Mouse (Mus musculus) embryonic facial prominence, embryonic 15.5 days (tissue): ENCODE measurements around the gene Vgf. TPM values are rescaled to one million over a fixed set of nuclear protein-coding genes. Genes with fewer than 3 reads are reported as not detected.

Experiments
- ATAC-seq: fragments of 200-750 bp; cut with Nextera tagmentation; 2 replicates; pipeline ENCODE4 v1.8.0; 2017; ENCODE audit warnings: low read depth, moderate TSS enrichment; ENCODE audit not compliant: insufficient number of reproducible peaks, low FRiP score, low TSS enrichment
- H3K27ac ChIP-seq: fragments of 300-500 bp; sonication (generic); replicated peaks from 2 replicates; pipeline ENCODE4 v1.5.1; 2015; ENCODE audit warnings: mild to moderate bottlenecking, inconsistent platforms
- H3K27me3 ChIP-seq: fragments of 300-500 bp; sonication (generic); 2 replicates; pipeline ENCODE4 v1.6.1; 2015; ENCODE audit warnings: inconsistent platforms
- H3K36me3 ChIP-seq: fragments of 300-500 bp; sonication (generic); 2 replicates; pipeline ENCODE4 v1.6.1; 2015; ENCODE audit warnings: mild to moderate bottlenecking, inconsistent platforms
- H3K4me1 ChIP-seq: fragments of 300-500 bp; sonication (generic); 2 replicates; pipeline ENCODE4 v1.6.1; 2015; ENCODE audit warnings: inconsistent platforms
- H3K4me2 ChIP-seq: fragments of 300-500 bp; sonication (generic); replicated peaks from 2 replicates; pipeline ENCODE4 v1.6.1; 2015; ENCODE audit warnings: mild to moderate bottlenecking, inconsistent platforms
- H3K4me3 ChIP-seq: fragments of 300-500 bp; sonication (generic); replicated peaks from 2 replicates; pipeline ENCODE4 v1.5.1; 2015; ENCODE audit warnings: mild to moderate bottlenecking, inconsistent platforms
- H3K9ac ChIP-seq: fragments of 300-500 bp; sonication (generic); 2 replicates; pipeline ENCODE4 v1.6.1; 2015; ENCODE audit warnings: inconsistent platforms
- H3K9me3 ChIP-seq: fragments of 300-500 bp; sonication (generic); replicated peaks from 2 replicates; pipeline ENCODE4 v1.6.1; 2016; ENCODE audit warnings: inconsistent platforms
- WGBS: fragments of 180-500 bp; shearing (Covaris S2); methylation state at CpG from one replicate; pipeline ENCODE4 v1.1.7; 2015; 5-methylcytosine and 5-hydroxymethylcytosine counted together
- polyA plus RNA-seq: library from polyadenylated mRNA; unstranded; fragments of >200 nt; fragmentation: Nextera tagmentation; extraction: Ambion mirVana; gene quantifications from 2 replicates; pipeline ENCODE4 v1.2.1, GENCODE M21; 2015

The Vgf gene
- polyA plus RNA-seq, 1 experiment from 2014 or later = 0.08 TPM

GRCm38 (mm10) chr5:137030416-137030810 is 4.2 kb downstream of the Vgf start:
- Histone ChIP-seq H3K36me3 (0 out of 2 replicates have a peak, but pooled peaks cover under 1% of the 10 kb centered on the region), H3K4me2 (peak overlapping the region; percentile 58), H3K9me3 (no peaks in the 10 kb centered on the region), H3K9ac (no peak overlapping the region), H3K4me3 (peak overlapping the region; percentile 36), H3K27me3 (peaks cover 70% of the 10 kb centered on the region), H3K4me1 (peaks cover 40% of the 10 kb centered on the region), H3K27ac (no peak overlapping the region)
- 10% methylated on average over 22 of the region's 22 CpGs for WGBS
- no peak for ATAC-seq

GRCm38 (mm10) chr5:137031076-137032032 is 5.2 kb downstream of the Vgf start:
- peak overlapping the region; percentile 100 for H3K4me2 ChIP-seq
- no peaks in the 10 kb centered on the region for H3K9me3 ChIP-seq
- no peak for ATAC-seq
- under 1% methylated on average over 78 of the region's 78 CpGs for WGBS
- H3K27ac ChIP-seq = no peak overlapping the region
- no peak overlapping the region for H3K9ac ChIP-seq
- H3K4me1 ChIP-seq = peaks cover 40% of the 10 kb centered on the region
- H3K36me3 ChIP-seq = peaks cover 10% of the 10 kb centered on the region
- peaks cover 60% of the 10 kb centered on the region for H3K27me3 ChIP-seq
- peak overlapping the region; percentile 49 for H3K4me3 ChIP-seq

GRCm38 (mm10) chr5:137032033-137032421 is 5.8 kb downstream of the Vgf start:
- Histone ChIP-seq H3K4me3 (peak overlapping the region; percentile 49), H3K9ac (no peak overlapping the region), H3K36me3 (peaks cover 17% of the 10 kb centered on the region), H3K27me3 (peaks cover 54% of the 10 kb centered on the region), H3K9me3 (no peaks in the 10 kb centered on the region), H3K4me1 (peaks cover 40% of the 10 kb centered on the region), H3K4me2 (peak overlapping the region; percentile 100), H3K27ac (no peak overlapping the region)
- under 1% methylated on average over 33 of the region's 33 CpGs for WGBS
- ATAC-seq = no peak

- WGBS = 1% methylated on average over 38 of the region's 49 CpGs
- Histone ChIP-seq H3K9me3 (no peaks in the 10 kb centered on the region), H3K36me3 (peaks cover 23% of the 10 kb centered on the region), H3K4me2 (peak overlapping the region; percentile 100), H3K27ac (no peak overlapping the region), H3K27me3 (peaks cover 49% of the 10 kb centered on the region), H3K4me1 (peaks cover 40% of the 10 kb centered on the region), H3K9ac (no peak overlapping the region), H3K4me3 (peak overlapping the region; percentile 49)
- peak; percentile 87 for ATAC-seq
Measured at GRCm38 (mm10) chr5:137032641-137033074, 6.5 kb downstream of the Vgf start.

GRCm38 (mm10) chr5:137036211-137036610 is 10.0 kb downstream of the Vgf start:
- no peaks in the 10 kb centered on the region for H3K9me3 ChIP-seq
- H3K4me1 ChIP-seq = peaks cover 21% of the 10 kb centered on the region
- WGBS = 79% methylated on average over 13 of the region's 13 CpGs
- no peak overlapping the region for H3K27ac ChIP-seq
- H3K36me3 ChIP-seq = peaks cover 54% of the 10 kb centered on the region
- H3K4me2 ChIP-seq = no peak overlapping the region
- no peak overlapping the region for H3K4me3 ChIP-seq
- no peak overlapping the region for H3K9ac ChIP-seq
- no peak for ATAC-seq
- H3K27me3 ChIP-seq = peaks cover 13% of the 10 kb centered on the region

- H3K4me3 ChIP-seq = no peak overlapping the region
- no peak overlapping the region for H3K9ac ChIP-seq
- H3K36me3 ChIP-seq = peaks cover 69% of the 10 kb centered on the region
- no peaks in the 10 kb centered on the region for H3K9me3 ChIP-seq
- H3K27ac ChIP-seq = no peak overlapping the region
- WGBS = 93% methylated on average over 10 of the region's 10 CpGs
- H3K27me3 ChIP-seq = no peaks in the 10 kb centered on the region
- H3K4me2 ChIP-seq = no peak overlapping the region
- no peaks in the 10 kb centered on the region; the same call in 1 of the 2 replicates for H3K4me1 ChIP-seq
- no peak for ATAC-seq
Measured at GRCm38 (mm10) chr5:137039453-137039852, 13.3 kb downstream of the Vgf start.

GRCm38 (mm10) chr5:137041442-137041841 is 15.2 kb downstream of the Vgf start:
- ATAC-seq = no peak
- peaks cover 14% of the 10 kb centered on the region for H3K4me1 ChIP-seq
- H3K27me3 ChIP-seq = no peaks in the 10 kb centered on the region
- H3K36me3 ChIP-seq = peaks cover 58% of the 10 kb centered on the region
- WGBS = 84% methylated on average over 10 of the region's 10 CpGs
- H3K4me2 ChIP-seq = no peak overlapping the region
- H3K27ac ChIP-seq = no peak overlapping the region
- H3K9ac ChIP-seq = no peak overlapping the region
- H3K4me3 ChIP-seq = no peak overlapping the region
- H3K9me3 ChIP-seq = no peaks in the 10 kb centered on the region

GRCm38 (mm10) chr5:137043997-137044396 is 17.8 kb downstream of the Vgf start:
- Histone ChIP-seq H3K27ac (no peak overlapping the region), H3K36me3 (peaks cover 33% of the 10 kb centered on the region), H3K4me2 (no peak overlapping the region), H3K9ac (no peak overlapping the region), H3K27me3 (no peaks in the 10 kb centered on the region), H3K4me1 (peaks cover 15% of the 10 kb centered on the region), H3K9me3 (no peaks in the 10 kb centered on the region), H3K4me3 (no peak overlapping the region)
- no peak for ATAC-seq
- 95% methylated on average over 7 of the region's 7 CpGs for WGBS

GRCm38 (mm10) chr5:137045402-137046323 is 19.5 kb downstream of the Vgf start, which contains the start of gene Ap1s1:
Gene Ap1s1 (minus strand): TSS chr5:137046135.
- under 1% methylated on average over 48 of the region's 48 CpGs for WGBS
- Histone ChIP-seq H3K27ac (peak within 1 kb of the TSS; percentile 52), H3K4me3 (peak within 1 kb of the TSS; percentile 72), H3K27me3 (no peaks in the 10 kb centered on the region), H3K4me1 (peaks cover 15% of the 10 kb centered on the region), H3K9me3 (no peaks in the 10 kb centered on the region), H3K4me2 (peak within 1 kb of the TSS; percentile 73), H3K36me3 (peaks cover 19% of the 10 kb centered on the region), H3K9ac (peak within 1 kb of the TSS; percentile 67)
- ATAC-seq = peak; percentile 90

- Histone ChIP-seq H3K4me2 (peak overlapping the region; percentile 73), H3K9ac (no peak overlapping the region), H3K9me3 (no peaks in the 10 kb centered on the region), H3K4me1 (peaks cover 15% of the 10 kb centered on the region), H3K36me3 (peaks cover 14% of the 10 kb centered on the region), H3K27ac (no peak overlapping the region), H3K27me3 (no peaks in the 10 kb centered on the region), H3K4me3 (peak overlapping the region; percentile 72)
- WGBS = 26% methylated on average over 5 of the region's 5 CpGs
- peak; percentile 1; the same call in 1 of the 2 replicates for ATAC-seq
Measured at GRCm38 (mm10) chr5:137046324-137046718, 20.1 kb downstream of the Vgf start.

GRCm38 (mm10) chr5:137046991-137047390 is 20.8 kb downstream of the Vgf start:
- no peak overlapping the region for H3K27ac ChIP-seq
- ATAC-seq = no peak
- peaks cover 7% of the 10 kb centered on the region for H3K36me3 ChIP-seq

More at GRCm38 (mm10) chr5:137046991-137047390, 20.8 kb downstream of the Vgf start:
- peaks cover 15% of the 10 kb centered on the region for H3K4me1 ChIP-seq
- no peak overlapping the region for H3K4me3 ChIP-seq
- no peaks in the 10 kb centered on the region for H3K27me3 ChIP-seq
- H3K9me3 ChIP-seq = no peaks in the 10 kb centered on the region
- H3K9ac ChIP-seq = no peak overlapping the region
- H3K4me2 ChIP-seq = no peak overlapping the region
